Mouse (Mus musculus) intestine, embryonic 16.5 days (tissue): ENCODE measurements around the gene Meis3. TPM values are rescaled to one million over a fixed set of nuclear protein-coding genes. Genes with fewer than 3 reads are reported as not detected.

Experiments used
- ATAC-seq: fragments of 200-750 bp; cut with Nextera tagmentation; 2 replicates; pipeline ENCODE4 v1.8.0; 2017; ENCODE audit warnings: moderate TSS enrichment, moderate library complexity
- H3K27ac ChIP-seq: fragments of 300-500 bp; sonication (generic); 2 replicates; pipeline ENCODE4 v1.5.1; 2014; ENCODE audit warnings: mild to moderate bottlenecking, low read length
- H3K27me3 ChIP-seq: fragments of 300-500 bp; sonication (generic); replicated peaks from 2 replicates; pipeline ENCODE4 v1.6.1; 2014; ENCODE audit warnings: low read length, control low read depth, mixed read lengths; ENCODE audit not compliant: control insufficient read depth, insufficient read depth
- H3K36me3 ChIP-seq: fragments of 300-500 bp; sonication (generic); 2 replicates; pipeline ENCODE4 v1.6.1; 2014; ENCODE audit warnings: low read length, control low read depth; ENCODE audit not compliant: control insufficient read depth, insufficient read depth
- H3K4me1 ChIP-seq: fragments of 300-500 bp; sonication (generic); 2 replicates; pipeline ENCODE4 v1.6.1; 2014; ENCODE audit warnings: low read length, control low read depth, mixed read lengths; ENCODE audit not compliant: control insufficient read depth, insufficient read depth
- H3K4me2 ChIP-seq: fragments of 300-500 bp; sonication (generic); 2 replicates; pipeline ENCODE4 v1.6.1; 2014; ENCODE audit warnings: low read depth, low read length, control low read depth
- H3K4me3 ChIP-seq: fragments of 300-500 bp; sonication (generic); 2 replicates; pipeline ENCODE4 v1.5.1; 2014; ENCODE audit warnings: mild to moderate bottlenecking, low read length
- H3K9ac ChIP-seq: fragments of 300-500 bp; sonication (generic); 2 replicates; pipeline ENCODE4 v1.6.1; 2014; ENCODE audit warnings: low read depth, low read length
- H3K9me3 ChIP-seq: fragments of 300-500 bp; sonication (generic); 2 replicates; pipeline ENCODE4 v1.6.1; 2016; ENCODE audit warnings: low read length, control low read depth; ENCODE audit not compliant: control insufficient read depth
- WGBS: fragments of 180-500 bp; shearing (Covaris S2); extraction: QIAGEN DNeasy Blood & Tissue Kit; methylation state at CpG from one replicate; pipeline ENCODE4 v1.1.7; 2014; 5-methylcytosine and 5-hydroxymethylcytosine counted together
- polyA plus RNA-seq: library from polyadenylated mRNA; unstranded; fragments of >200 nt; fragmentation: Nextera tagmentation; extraction: Ambion mirVana; gene quantifications from 2 replicates; pipeline ENCODE4 v1.2.1, GENCODE M21; 2015

Meis3 gene
- polyA plus RNA-seq: 30.0 TPM in 2 replicates

- peak within 1 kb of the TSS; percentile 70 for H3K4me3 ChIP-seq
- ATAC-seq: peak; percentile 89
- peak within 1 kb of the TSS; percentile 69 for H3K27ac ChIP-seq
- H3K4me1 ChIP-seq: peaks cover 9% of the 10 kb centered on the region
- H3K36me3 ChIP-seq: no peaks in the 10 kb centered on the region
- WGBS: under 1% methylated on average over 41 of the region's 42 CpGs
- no peaks in the 10 kb centered on the region for H3K9me3 ChIP-seq
- H3K27me3 ChIP-seq: no peaks in the 10 kb centered on the region
- H3K4me2 ChIP-seq: peak within 1 kb of the TSS; percentile 79
- peak within 1 kb of the TSS; percentile 83 for H3K9ac ChIP-seq
These were observed at the start of gene Meis3 for GRCm38 (mm10) chr7:16174597-16175541. Meis3 (plus strand) TSS chr7:16175090.

DNA sequence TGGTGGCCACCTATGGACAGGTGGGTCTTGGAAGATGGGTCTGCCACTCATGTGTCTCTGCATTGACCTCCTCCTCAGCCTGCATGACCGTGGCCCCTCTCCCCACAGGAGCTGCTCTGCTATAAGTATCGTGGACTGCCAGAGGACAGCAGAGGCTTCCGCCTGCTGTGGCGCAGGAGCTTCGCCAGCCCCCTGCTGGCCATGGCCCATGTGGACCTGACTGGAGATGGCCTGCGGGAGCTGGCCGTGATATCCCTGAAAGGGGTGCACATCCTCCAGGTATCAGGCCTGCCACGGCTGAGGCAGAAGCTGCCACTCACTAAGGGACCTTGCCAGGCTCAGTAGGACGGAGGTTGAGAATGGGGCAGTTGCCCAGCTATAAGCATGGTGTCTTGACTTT is 49.1 kb upstream of the Meis3 start:
- no peak overlapping the region for H3K27ac ChIP-seq
- 76% methylated on average over 9 of the region's 9 CpGs for WGBS

GRCm38 (mm10) chr7:16128344-16128743 is 46.5 kb upstream of the Meis3 start:
- Histone ChIP-seq H3K36me3 (peaks cover 4% of the 10 kb centered on the region; the same call in 1 of the 2 replicates), H3K27me3 (0 out of 2 replicates have a peak, but pooled peaks cover 2% of the 10 kb centered on the region), H3K27ac (no peak overlapping the region), H3K4me2 (no peak overlapping the region), H3K9ac (no peak overlapping the region), H3K4me3 (no peak overlapping the region), H3K9me3 (no peaks in the 10 kb centered on the region), H3K4me1 (peaks cover 31% of the 10 kb centered on the region)
- 71% methylated on average over 6 of the region's 6 CpGs for WGBS
- ATAC-seq: no peak

More for the DNA sequence above, 49.1 kb upstream of the Meis3 start:
- Histone ChIP-seq H3K4me2 (no peak overlapping the region), H3K9me3 (no peaks in the 10 kb centered on the region), H3K27me3 (no peaks in the 10 kb centered on the region), H3K4me3 (no peak overlapping the region), H3K4me1 (peaks cover 14% of the 10 kb centered on the region), H3K36me3 (peaks cover 4% of the 10 kb centered on the region; the same call in 1 of the 2 replicates), H3K9ac (no peak overlapping the region)
- ATAC-seq: no peak

- H3K9me3 ChIP-seq: no peaks in the 10 kb centered on the region
- 68% methylated on average over 5 of the region's 5 CpGs for WGBS
- H3K4me1 ChIP-seq: peaks cover 31% of the 10 kb centered on the region
- no peak overlapping the region for H3K9ac ChIP-seq
- H3K27me3 ChIP-seq: 0 out of 2 replicates have a peak, but pooled peaks cover 2% of the 10 kb centered on the region
- no peak overlapping the region; the same call in 1 of the 2 replicates for H3K4me3 ChIP-seq
- peak overlapping the region; percentile 90; the same call in 1 of the 2 replicates for H3K4me2 ChIP-seq
- ATAC-seq: no peak
- H3K27ac ChIP-seq: no peak overlapping the region
- H3K36me3 ChIP-seq: peaks cover 4% of the 10 kb centered on the region; the same call in 1 of the 2 replicates
These were observed 46.0 kb upstream of the Meis3 start for GRCm38 (mm10) chr7:16128899-16129298.

DNA sequence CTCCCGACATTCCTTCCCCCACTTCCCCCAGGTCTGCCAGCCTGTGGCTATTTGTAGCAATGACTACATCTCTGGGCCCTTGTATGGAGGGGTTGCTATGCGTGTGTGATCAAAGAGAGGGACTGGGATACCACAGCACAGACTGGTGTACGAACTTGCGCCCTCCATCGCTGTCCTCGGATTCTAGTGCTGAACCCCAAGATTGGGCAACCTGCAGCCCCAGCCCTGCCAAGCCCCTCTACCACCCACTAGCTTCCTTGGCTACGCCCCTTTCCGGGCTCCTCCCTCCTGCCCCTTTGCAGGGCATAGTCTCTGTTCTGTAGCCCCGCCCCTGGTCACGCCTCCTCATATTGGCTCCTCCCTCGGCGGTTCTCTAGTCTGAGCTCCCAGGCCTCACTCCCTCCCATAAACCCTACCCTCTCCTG is 45.5 kb upstream of the Meis3 start, which contains the start of gene Slc8a2:
Gene Slc8a2 (plus strand): TSS at position 406 of the 425 bp plus-strand sequence.
- 3% methylated on average over 12 of the region's 12 CpGs for WGBS
- Histone ChIP-seq H3K9ac (peak within 1 kb of the TSS; percentile 67), H3K27ac (peak within 1 kb of the TSS; percentile 63), H3K36me3 (peaks cover 4% of the 10 kb centered on the region; the same call in 1 of the 2 replicates), H3K4me1 (peaks cover 31% of the 10 kb centered on the region), H3K4me2 (peak within 1 kb of the TSS; percentile 90), H3K27me3 (0 out of 2 replicates have a peak, but pooled peaks cover 2% of the 10 kb centered on the region), H3K4me3 (peak within 1 kb of the TSS; percentile 60), H3K9me3 (no peaks in the 10 kb centered on the region)
- peak; percentile 84 for ATAC-seq

DNA sequence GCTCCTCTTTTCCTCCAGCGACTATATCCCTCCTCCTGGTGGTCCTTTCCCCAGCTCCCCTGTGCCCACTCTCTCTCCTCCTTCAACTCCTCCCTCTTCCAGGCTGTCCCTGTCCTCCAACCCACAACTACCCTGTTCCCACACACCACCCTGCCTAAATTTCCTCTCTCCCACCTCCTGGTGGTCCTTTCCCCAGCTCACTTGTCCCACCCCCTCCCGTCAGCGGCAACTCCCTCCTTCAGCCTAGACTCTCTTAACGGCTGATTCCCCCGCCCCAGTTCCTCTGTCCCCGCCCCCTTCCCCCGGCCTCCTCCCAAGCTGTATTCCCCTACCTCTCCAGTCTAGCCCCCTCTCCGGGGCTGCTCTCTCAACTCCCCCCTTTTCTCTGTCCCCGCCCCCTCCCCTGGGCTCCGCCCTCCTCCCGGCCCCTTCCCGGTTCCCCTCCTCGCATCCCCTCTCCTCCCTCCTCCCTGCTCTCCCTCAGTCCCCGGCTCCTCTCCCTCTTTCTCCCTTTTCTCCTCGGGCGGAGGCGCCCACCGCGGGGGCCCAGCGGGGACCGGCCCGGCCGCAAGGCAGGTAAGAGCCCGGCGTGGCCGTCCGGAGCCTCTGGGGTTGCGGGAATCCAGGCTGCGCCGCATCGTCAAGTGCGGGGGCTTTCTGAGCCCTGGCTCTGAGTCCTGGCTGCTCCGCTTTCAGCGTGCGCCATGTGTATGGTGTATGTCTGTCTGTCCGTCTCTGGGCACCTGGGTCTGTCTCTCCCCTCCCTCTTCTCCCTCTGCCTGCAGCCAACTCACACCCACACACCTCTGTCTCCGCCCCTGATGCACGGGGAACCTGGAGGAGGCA is 44.8 kb upstream of the Meis3 start:
- Histone ChIP-seq H3K9ac (peak overlapping the region; percentile 67), H3K4me1 (peaks cover 31% of the 10 kb centered on the region), H3K9me3 (no peaks in the 10 kb centered on the region), H3K27ac (peak overlapping the region; percentile 63), H3K27me3 (0 out of 2 replicates have a peak, but pooled peaks cover 2% of the 10 kb centered on the region), H3K4me2 (peak overlapping the region; percentile 90), H3K36me3 (peaks cover 4% of the 10 kb centered on the region; the same call in 1 of the 2 replicates), H3K4me3 (peak overlapping the region; percentile 60)
- WGBS: 2% methylated on average over 37 of the region's 38 CpGs
- peak; percentile 83 for ATAC-seq

DNA sequence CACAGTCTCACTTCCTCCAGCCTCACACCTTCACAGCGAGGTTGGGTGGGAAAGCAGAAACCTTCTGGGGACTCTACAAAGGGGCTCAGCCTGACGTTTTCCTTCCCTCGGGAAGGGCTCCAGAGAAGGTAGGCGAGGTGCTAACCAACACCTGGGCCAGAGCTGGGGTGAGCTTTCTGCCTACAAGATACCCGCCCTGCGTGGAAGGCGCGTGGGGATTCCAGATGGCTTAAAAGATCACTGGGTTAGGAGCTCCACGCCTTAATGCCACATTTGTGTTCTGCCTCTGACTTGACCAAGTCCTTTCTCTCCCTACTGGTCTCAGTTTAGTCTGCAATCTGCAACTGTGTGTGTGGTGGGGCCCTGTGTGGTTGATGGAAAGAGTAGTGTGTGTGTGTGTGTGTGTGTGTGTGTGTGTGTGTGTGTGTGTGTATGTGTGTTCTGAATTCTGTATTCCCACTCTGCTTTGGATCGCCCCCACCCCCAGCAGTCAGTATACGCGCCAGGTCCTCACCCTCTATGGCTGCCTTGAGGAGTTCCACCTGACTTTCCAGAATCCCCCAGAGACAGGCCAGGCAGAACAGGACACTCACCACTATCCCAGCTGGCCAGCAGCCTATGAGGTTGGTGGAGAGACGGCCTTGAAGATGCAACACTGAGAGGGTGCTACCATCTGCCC is 43.8 kb upstream of the Meis3 start:
- 0 out of 2 replicates have a peak overlapping the region, but pooled peaks have one; percentile 63 for H3K27ac ChIP-seq
- H3K4me2 ChIP-seq: peak overlapping the region; percentile 90
- ATAC-seq: no peak
- 0 out of 2 replicates have a peak overlapping the region, but pooled peaks have one; percentile 67 for H3K9ac ChIP-seq
- 0 out of 2 replicates have a peak, but pooled peaks cover 2% of the 10 kb centered on the region for H3K27me3 ChIP-seq
- no peaks in the 10 kb centered on the region for H3K36me3 ChIP-seq
- H3K4me3 ChIP-seq: peak overlapping the region; percentile 60; the same call in 1 of the 2 replicates
- H3K4me1 ChIP-seq: peaks cover 31% of the 10 kb centered on the region
- 27% methylated on average over 13 of the region's 13 CpGs for WGBS
- H3K9me3 ChIP-seq: no peaks in the 10 kb centered on the region

- Histone ChIP-seq H3K4me2 (no peak overlapping the region), H3K4me3 (no peak overlapping the region), H3K4me1 (peaks cover 31% of the 10 kb centered on the region), H3K36me3 (no peaks in the 10 kb centered on the region), H3K27ac (no peak overlapping the region), H3K27me3 (0 out of 2 replicates have a peak, but pooled peaks cover 2% of the 10 kb centered on the region), H3K9me3 (no peaks in the 10 kb centered on the region), H3K9ac (no peak overlapping the region)
- 13% methylated on average over 7 of the region's 7 CpGs for WGBS
- no peak for ATAC-seq
These were observed 42.7 kb upstream of the Meis3 start for GRCm38 (mm10) chr7:16132161-16132581.
